Mouse (Mus musculus): ENCODE measurements around the gene Haus8. TPM values are rescaled to one million over a fixed set of nuclear protein-coding genes. Genes with fewer than 3 reads are reported as not detected.
A peak's percentile ranks its signal among the peaks of the same experiment; 100 is the strongest.
"Not testable (repeated sequence)": the region's sequence is repeated elsewhere in the genome, so short reads cannot be mapped to it uniquely, and the experiment has no call there.

Haus8 gene
- polyA plus RNA-seq, 1 experiment = 23.1 TPM

DNA sequence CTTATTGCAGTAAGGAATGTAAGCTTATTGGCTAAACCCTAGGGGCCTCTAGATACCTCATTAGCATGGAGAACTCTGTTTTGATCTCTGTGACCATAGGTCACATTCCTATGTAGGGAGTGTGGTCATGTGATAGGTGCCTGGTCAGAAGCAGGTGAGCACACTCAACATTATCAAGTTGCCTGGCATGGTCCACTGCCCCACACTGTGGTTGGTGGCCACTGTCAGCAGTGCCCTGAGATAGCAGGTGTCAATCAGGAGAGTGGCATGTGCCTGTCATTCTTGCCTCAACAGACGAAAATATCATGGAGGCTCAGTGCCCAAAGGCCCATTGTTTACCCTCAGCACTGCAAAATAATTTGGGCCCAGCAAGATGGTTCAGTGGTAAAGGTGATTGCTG, 33.3 kb upstream of the Haus8 start:
- Histone ChIP-seq H3K4me3 (ENCODE audit: insufficient read depth, low read length) (no peak overlapping the region), H3K27ac (ENCODE audit: insufficient read depth, low read length) (no peak overlapping the region), H3K4me1 (ENCODE audit: control insufficient read depth, insufficient read depth, low read length) (peaks cover 4% of the 10 kb centered on the region; the same call in 1 of the 2 replicates)
- no peak for TF ChIP-seq POLR2A (IDR thresholded peaks at IDR 0.05; ENCODE audit: low read depth, low read length)
- no peak for TF ChIP-seq CTCF (IDR thresholded peaks at IDR 0.05; ENCODE audit: borderline replicate concordance, insufficient read depth, low read length)

- peaks cover 2% of the 10 kb centered on the region; the same call in 1 of the 2 replicates for H3K4me1 ChIP-seq (ENCODE audit: control insufficient read depth, insufficient read depth, low read length)
- TF ChIP-seq POLR2A (IDR thresholded peaks at IDR 0.05; ENCODE audit: low read depth, low read length) (no peak), CTCF (IDR thresholded peaks at IDR 0.05; ENCODE audit: borderline replicate concordance, insufficient read depth, low read length) (no peak)
- peak overlapping the region; percentile 35; the same call in 1 of the 2 replicates for H3K27ac ChIP-seq (ENCODE audit: insufficient read depth, low read length)
- no peak overlapping the region for H3K4me3 ChIP-seq (ENCODE audit: insufficient read depth, low read length)
These were observed 30.9 kb upstream of the Haus8 start for GRCm38 (mm10) chr8:71303632-71304031.

DNA sequence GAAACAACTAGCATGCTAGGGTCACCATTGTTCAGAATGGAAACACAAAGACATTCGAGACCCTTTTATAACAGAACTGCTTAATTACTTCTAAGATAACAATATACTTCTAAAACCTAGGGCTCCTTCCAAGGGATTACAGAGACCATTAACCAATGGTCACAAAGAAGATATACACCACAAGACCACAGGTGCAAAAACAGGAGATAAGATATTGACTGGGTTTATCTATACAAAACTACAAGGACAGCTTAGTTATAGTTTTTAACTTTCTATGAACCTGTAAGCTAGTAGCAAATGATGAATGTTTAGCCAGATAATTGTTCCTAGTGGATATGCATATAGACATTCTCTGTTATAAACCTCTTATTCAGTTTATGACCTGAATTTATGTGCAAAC, 30.1 kb upstream of the Haus8 start:
- H3K4me3 ChIP-seq (ENCODE audit: insufficient read depth, low read length) = no peak overlapping the region
- TF ChIP-seq CTCF (IDR thresholded peaks at IDR 0.05; ENCODE audit: borderline replicate concordance, insufficient read depth, low read length) (no peak), POLR2A (IDR thresholded peaks at IDR 0.05; ENCODE audit: low read depth, low read length) (no peak)
- H3K4me1 ChIP-seq (ENCODE audit: control insufficient read depth, insufficient read depth, low read length) = peaks cover 2% of the 10 kb centered on the region; the same call in 1 of the 2 replicates
- H3K27ac ChIP-seq (ENCODE audit: insufficient read depth, low read length) = no peak overlapping the region

- peaks cover 2% of the 10 kb centered on the region; the same call in 1 of the 2 replicates for H3K4me1 ChIP-seq (ENCODE audit: control insufficient read depth, insufficient read depth, low read length)
- H3K27ac ChIP-seq (ENCODE audit: insufficient read depth, low read length) = no peak overlapping the region
- TF ChIP-seq CTCF (IDR thresholded peaks at IDR 0.05; ENCODE audit: borderline replicate concordance, insufficient read depth, low read length) = no peak
- no peak for TF ChIP-seq POLR2A (IDR thresholded peaks at IDR 0.05; ENCODE audit: low read depth, low read length)
- H3K4me3 ChIP-seq (ENCODE audit: insufficient read depth, low read length) = no peak overlapping the region
These were observed 27.0 kb upstream of the Haus8 start for GRCm38 (mm10) chr8:71299716-71300115.

- no peak overlapping the region for H3K4me3 ChIP-seq (ENCODE audit: insufficient read depth, low read length)
- no peak overlapping the region for H3K27ac ChIP-seq (ENCODE audit: insufficient read depth, low read length)
- no peak for TF ChIP-seq CTCF (IDR thresholded peaks at IDR 0.05; ENCODE audit: borderline replicate concordance, insufficient read depth, low read length)
- TF ChIP-seq POLR2A (IDR thresholded peaks at IDR 0.05; ENCODE audit: low read depth, low read length) = no peak
- no peaks in the 10 kb centered on the region for H3K4me1 ChIP-seq (ENCODE audit: control insufficient read depth, insufficient read depth, low read length)
These were observed 24.7 kb upstream of the Haus8 start for GRCm38 (mm10) chr8:71297439-71297838.

DNA sequence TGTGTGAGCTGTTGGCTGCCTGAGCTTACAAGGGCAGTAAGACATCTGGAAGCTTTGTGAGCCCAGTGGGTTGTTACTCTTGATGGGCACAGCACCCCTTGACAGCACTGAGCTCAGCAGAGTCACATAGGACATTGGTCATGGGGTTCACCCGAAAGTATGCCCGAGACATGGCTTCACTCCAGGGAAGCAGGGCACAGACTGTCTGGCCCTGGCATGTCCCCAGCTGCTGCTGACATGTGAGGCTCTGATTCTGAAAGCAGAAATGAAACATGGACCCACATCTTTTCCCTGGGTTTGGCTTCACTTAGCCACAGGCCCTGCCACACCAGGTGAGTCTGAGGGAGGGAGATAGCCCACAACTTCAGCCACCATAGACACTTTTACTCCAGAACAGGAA, 24.1 kb upstream of the Haus8 start:
- Histone ChIP-seq H3K4me3 (ENCODE audit: insufficient read depth, low read length) (no peak overlapping the region), H3K27ac (ENCODE audit: insufficient read depth, low read length) (no peak overlapping the region), H3K4me1 (ENCODE audit: control insufficient read depth, insufficient read depth, low read length) (no peaks in the 10 kb centered on the region)
- TF ChIP-seq POLR2A (IDR thresholded peaks at IDR 0.05; ENCODE audit: low read depth, low read length) = no peak
- no peak for TF ChIP-seq CTCF (IDR thresholded peaks at IDR 0.05; ENCODE audit: borderline replicate concordance, insufficient read depth, low read length)

GRCm38 (mm10) chr8:71296188-71296621, 23.5 kb upstream of the Haus8 start:
- Histone ChIP-seq H3K4me1 (ENCODE audit: control insufficient read depth, insufficient read depth, low read length) (no peaks in the 10 kb centered on the region), H3K27ac (ENCODE audit: insufficient read depth, low read length) (no peak overlapping the region), H3K4me3 (ENCODE audit: insufficient read depth, low read length) (no peak overlapping the region)
- TF ChIP-seq POLR2A (IDR thresholded peaks at IDR 0.05; ENCODE audit: low read depth, low read length) (no peak), CTCF (IDR thresholded peaks at IDR 0.05; ENCODE audit: borderline replicate concordance, insufficient read depth, low read length) (no peak)

GRCm38 (mm10) chr8:71293930-71294329, 21.2 kb upstream of the Haus8 start:
- not testable (repeated sequence) for H3K27ac ChIP-seq (ENCODE audit: insufficient read depth, low read length); H3K4me3 ChIP-seq (ENCODE audit: insufficient read depth, low read length)

GRCm38 (mm10) chr8:71291351-71291750, 18.6 kb upstream of the Haus8 start:
- Histone ChIP-seq H3K4me3 (ENCODE audit: insufficient read depth, low read length) (no peak overlapping the region), H3K4me1 (ENCODE audit: control insufficient read depth, insufficient read depth, low read length) (peaks cover 3% of the 10 kb centered on the region; the same call in 1 of the 2 replicates), H3K27ac (ENCODE audit: insufficient read depth, low read length) (no peak overlapping the region)
- TF ChIP-seq CTCF (IDR thresholded peaks at IDR 0.05; ENCODE audit: borderline replicate concordance, insufficient read depth, low read length) (no peak), POLR2A (IDR thresholded peaks at IDR 0.05; ENCODE audit: low read depth, low read length) (no peak)

More at GRCm38 (mm10) chr8:71293930-71294329, 21.2 kb upstream of the Haus8 start:
- not testable (repeated sequence) for H3K4me1 ChIP-seq (ENCODE audit: control insufficient read depth, insufficient read depth, low read length)

GRCm38 (mm10) chr8:71290911-71291310, 18.2 kb upstream of the Haus8 start:
- TF ChIP-seq POLR2A (IDR thresholded peaks at IDR 0.05; ENCODE audit: low read depth, low read length) (no peak), CTCF (IDR thresholded peaks at IDR 0.05; ENCODE audit: borderline replicate concordance, insufficient read depth, low read length) (no peak)
- Histone ChIP-seq H3K27ac (ENCODE audit: insufficient read depth, low read length) (no peak overlapping the region), H3K4me1 (ENCODE audit: control insufficient read depth, insufficient read depth, low read length) (peaks cover 3% of the 10 kb centered on the region; the same call in 1 of the 2 replicates), H3K4me3 (ENCODE audit: insufficient read depth, low read length) (no peak overlapping the region)

GRCm38 (mm10) chr8:71290211-71290610, 17.5 kb upstream of the Haus8 start:
- peaks cover 3% of the 10 kb centered on the region; the same call in 1 of the 2 replicates for H3K4me1 ChIP-seq (ENCODE audit: control insufficient read depth, insufficient read depth, low read length)

More at GRCm38 (mm10) chr8:71290211-71290610, 17.5 kb upstream of the Haus8 start:
- Histone ChIP-seq H3K27ac (ENCODE audit: insufficient read depth, low read length) (no peak overlapping the region), H3K4me3 (ENCODE audit: insufficient read depth, low read length) (no peak overlapping the region)
- TF ChIP-seq POLR2A (IDR thresholded peaks at IDR 0.05; ENCODE audit: low read depth, low read length) (no peak), CTCF (IDR thresholded peaks at IDR 0.05; ENCODE audit: borderline replicate concordance, insufficient read depth, low read length) (no peak)
